Mouse (Mus musculus) heart, postnatal 0 days (tissue): Measurements from ENCODE around the gene Stfa1.
"Not testable (repeated sequence)": the region's sequence is repeated elsewhere in the genome, so short reads cannot be mapped to it uniquely, and the experiment has no call there.

Source experiments
- CTCF ChIP-seq: IDR thresholded peaks from 2 replicates; pipeline ENCODE4 v1.5.1; 2016; ENCODE audit warnings: antibody characterized with exemption, control low read depth, low read depth
- EP300 ChIP-seq: IDR thresholded peaks from 2 replicates; pipeline ENCODE4 v1.6.1; 2016; ENCODE audit warnings: antibody characterized with exemption, low read depth

DNA sequence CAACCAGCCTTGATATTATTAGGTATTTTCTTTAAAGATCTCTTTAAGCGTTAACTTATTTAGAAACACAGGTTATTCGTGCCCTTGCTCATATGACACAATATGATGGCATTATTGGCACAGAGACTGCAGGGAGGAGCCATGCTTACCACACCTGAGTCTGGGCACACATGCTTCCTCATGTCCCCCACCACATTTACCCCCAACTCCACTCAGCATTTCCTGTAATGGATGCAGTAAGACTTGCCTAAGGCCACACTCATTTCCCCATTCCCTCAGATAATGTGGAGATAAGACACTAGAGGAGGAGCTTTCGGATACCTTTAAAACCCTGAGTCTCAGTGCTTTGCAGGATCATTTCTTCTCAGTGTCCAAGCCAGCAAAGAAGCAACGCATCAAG lies at the start of gene Stfa1:
- TF ChIP-seq EP300, CTCF: not testable (repeated sequence)
